Mouse (Mus musculus) thymus, postnatal 4 days (tissue): ENCODE data around the gene Il21r.
A peak's percentile ranks its signal among the peaks of the same experiment; 100 is the strongest.

Experiments
- DNase-seq: peaks from one replicate; pipeline ENCODE4 v3.0.0; 2021

Il21r gene

DNA sequence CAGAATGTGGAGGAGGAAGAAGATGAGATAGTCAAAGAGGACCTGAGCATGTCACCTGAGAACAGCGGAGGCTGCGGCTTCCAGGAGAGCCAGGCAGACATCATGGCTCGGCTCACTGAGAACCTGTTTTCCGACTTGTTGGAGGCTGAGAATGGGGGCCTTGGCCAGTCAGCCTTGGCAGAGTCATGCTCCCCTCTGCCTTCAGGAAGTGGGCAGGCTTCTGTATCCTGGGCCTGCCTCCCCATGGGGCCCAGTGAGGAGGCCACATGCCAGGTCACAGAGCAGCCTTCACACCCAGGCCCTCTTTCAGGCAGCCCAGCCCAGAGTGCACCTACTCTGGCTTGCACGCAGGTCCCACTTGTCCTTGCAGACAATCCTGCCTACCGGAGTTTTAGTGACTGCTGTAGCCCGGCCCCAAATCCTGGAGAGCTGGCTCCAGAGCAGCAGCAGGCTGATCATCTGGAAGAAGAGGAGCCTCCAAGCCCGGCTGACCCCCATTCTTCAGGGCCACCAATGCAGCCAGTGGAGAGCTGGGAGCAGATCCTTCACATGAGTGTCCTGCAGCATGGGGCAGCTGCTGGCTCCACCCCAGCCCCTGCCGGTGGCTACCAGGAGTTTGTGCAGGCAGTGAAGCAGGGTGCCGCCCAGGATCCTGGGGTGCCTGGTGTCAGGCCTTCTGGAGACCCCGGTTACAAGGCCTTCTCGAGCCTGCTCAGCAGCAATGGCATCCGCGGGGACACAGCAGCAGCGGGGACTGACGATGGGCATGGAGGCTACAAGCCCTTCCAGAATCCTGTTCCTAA is 27.3 kb upstream of the Il21r start:
- peak; percentile 21 for DNase-seq

GRCm38 (mm10) chr7:125576982-125577381 is 26.2 kb upstream of the Il21r start:
- no peak for DNase-seq

- peak; percentile 20 for DNase-seq
Observed at GRCm38 (mm10) chr7:125577486-125578088, 25.6 kb upstream of the Il21r start.

DNA sequence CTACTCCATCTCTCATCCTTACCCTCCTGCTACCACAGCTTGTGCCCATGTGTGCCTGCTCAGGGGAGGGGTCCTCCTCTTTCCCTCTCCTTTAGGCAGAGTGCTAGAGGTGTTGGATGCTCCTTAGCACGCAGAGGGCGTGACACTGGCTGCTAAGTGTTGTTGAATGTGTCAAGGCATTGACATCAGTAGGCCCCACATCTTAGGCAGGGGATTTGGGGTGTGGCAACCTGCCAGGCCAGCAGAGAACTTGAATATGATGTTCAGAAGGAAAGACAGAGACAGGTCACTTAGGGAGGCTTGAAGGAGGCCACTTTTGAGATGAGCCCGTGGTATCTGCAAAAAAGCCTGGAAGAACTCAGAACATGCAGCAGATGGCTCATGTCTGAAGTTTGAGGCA is 25.1 kb upstream of the Il21r start:
- DNase-seq = peak; percentile 26

- DNase-seq = peak; percentile 44
Observed at GRCm38 (mm10) chr7:125579545-125580219, 23.5 kb upstream of the Il21r start.

- no peak for DNase-seq
Observed at GRCm38 (mm10) chr7:125580220-125580549, 23.0 kb upstream of the Il21r start.

- DNase-seq = peak; percentile 67
Observed at GRCm38 (mm10) chr7:125580625-125581316, 22.5 kb upstream of the Il21r start.

DNA sequence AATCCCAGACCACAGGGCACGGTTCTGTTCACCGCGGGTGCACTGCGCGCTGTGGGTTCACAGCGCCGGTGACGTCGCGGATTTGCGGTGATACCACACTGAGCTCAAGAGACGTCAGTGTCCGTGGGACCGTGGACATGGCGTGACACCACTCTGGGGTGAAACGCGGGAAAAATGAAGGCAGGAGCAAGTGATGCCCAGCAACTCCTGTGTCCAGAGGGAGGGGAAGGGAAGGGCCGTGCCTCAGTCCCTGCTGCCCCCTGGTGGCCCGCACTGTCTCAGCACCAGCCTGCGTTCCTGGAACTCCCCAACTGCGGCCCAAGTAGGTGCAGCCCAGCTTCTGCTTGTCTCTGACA is 21.9 kb upstream of the Il21r start:
- DNase-seq = peak; percentile 95

GRCm38 (mm10) chr7:125583325-125584004 is 19.8 kb upstream of the Il21r start:
- peak; percentile 58 for DNase-seq

GRCm38 (mm10) chr7:125584005-125584369 is 19.2 kb upstream of the Il21r start:
- peak; percentile 67 for DNase-seq

- no peak for DNase-seq
Observed at GRCm38 (mm10) chr7:125586355-125586754, 16.9 kb upstream of the Il21r start.

DNA sequence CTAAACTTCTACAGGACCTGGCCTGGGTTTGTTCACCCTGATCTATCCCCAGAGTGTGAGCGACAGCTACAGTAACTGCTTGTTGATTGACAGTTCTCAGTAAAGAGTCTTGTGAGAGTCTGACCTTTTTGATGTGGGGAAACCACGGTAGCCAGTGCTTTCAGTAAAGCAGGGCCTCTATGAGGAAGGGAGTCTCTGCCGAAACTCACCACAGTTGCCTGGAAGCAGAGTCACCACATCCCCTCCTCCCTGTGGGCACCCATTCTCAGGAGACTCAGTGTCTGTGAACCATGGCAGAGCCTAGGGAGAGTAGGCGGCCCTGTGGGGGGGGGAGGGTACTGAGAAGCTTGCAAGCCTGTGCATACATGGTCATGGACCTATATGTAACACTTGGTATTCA is 14.5 kb upstream of the Il21r start:
- peak; percentile 66 for DNase-seq

GRCm38 (mm10) chr7:125589896-125590295 is 13.3 kb upstream of the Il21r start:
- DNase-seq = no peak

GRCm38 (mm10) chr7:125593831-125594230 is 9.4 kb upstream of the Il21r start:
- peak; percentile 71 for DNase-seq

- DNase-seq = no peak
Observed at GRCm38 (mm10) chr7:125596406-125596805, 6.8 kb upstream of the Il21r start.

DNA sequence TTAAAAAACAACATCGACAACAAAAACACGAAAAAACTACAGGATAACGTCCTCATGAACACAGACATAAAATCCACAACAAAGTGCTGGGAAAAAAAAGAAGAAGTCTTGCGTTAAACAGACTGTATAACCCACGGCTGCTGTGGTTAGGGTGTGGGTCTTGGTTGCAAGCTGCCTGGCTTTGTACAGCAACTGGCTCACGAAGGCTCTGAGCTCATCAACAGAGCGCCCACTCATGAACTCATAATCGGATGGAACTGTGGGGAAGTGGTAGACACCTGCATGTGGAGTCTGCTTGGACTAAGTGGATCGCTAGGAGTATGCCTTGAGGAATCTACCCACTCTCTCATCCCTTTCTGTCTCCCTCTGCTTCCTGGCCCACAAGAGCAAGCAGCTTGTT is 6.1 kb upstream of the Il21r start:
- no peak for DNase-seq

DNA sequence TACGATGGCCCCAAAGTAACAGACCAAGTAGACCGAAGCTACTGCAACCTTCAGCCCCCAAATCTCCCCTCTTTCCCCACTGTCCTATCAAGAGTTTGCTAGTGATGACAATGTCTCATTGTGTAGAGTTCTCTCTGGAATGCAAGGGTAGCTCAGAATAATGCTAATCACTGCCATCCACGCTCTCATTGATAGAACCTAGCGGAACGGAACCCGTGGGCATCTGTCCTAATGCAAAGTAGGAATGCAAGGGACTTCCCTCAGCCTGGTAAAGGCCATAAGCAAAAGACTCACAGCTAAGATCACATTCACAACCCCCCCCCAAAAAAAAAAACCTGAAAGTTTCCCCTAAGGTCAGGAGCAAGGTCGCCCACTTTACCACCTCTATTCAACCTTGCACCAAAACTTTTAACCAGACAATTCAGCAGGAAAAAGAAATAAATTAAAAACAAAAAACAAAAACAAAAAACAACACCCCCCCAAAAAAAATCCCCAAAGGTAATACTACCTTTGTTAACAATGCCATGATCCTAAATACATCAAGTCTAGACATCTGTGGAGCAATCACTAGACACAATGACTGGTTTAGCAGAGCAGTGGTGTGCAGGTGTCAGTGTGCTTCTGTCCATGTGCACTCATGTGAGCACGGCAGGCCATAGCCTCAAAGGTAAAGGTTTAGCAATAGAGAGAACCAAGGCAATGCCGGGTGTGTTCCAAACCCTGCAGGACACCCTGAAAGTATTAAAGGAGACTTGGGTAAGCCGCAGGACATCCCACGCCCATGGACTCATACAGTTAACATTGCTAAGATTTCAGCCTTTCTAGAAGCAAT is 5.5 kb upstream of the Il21r start:
- no peak for DNase-seq

- DNase-seq = no peak
Observed at GRCm38 (mm10) chr7:125599373-125599973, 3.8 kb upstream of the Il21r start.

DNA sequence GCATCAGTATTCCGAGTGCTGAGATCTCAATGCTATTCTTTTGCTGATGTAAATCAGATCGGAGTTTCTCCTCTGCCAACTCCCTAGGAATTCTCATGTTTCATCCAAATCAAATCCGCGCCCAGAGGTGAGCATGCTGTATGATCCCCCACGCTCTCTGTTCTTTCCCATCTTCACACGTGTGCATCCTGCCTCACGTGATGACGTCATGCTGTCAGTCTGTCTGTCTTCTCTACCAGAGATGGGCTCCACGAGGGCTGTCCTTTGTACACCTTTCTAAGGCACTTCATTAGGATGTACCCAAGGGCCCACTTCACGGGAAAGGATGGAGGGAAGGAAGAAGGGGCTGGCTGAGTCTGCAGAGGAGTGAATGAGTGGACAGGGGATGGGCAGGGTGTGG is 3.1 kb upstream of the Il21r start:
- no peak for DNase-seq

DNA sequence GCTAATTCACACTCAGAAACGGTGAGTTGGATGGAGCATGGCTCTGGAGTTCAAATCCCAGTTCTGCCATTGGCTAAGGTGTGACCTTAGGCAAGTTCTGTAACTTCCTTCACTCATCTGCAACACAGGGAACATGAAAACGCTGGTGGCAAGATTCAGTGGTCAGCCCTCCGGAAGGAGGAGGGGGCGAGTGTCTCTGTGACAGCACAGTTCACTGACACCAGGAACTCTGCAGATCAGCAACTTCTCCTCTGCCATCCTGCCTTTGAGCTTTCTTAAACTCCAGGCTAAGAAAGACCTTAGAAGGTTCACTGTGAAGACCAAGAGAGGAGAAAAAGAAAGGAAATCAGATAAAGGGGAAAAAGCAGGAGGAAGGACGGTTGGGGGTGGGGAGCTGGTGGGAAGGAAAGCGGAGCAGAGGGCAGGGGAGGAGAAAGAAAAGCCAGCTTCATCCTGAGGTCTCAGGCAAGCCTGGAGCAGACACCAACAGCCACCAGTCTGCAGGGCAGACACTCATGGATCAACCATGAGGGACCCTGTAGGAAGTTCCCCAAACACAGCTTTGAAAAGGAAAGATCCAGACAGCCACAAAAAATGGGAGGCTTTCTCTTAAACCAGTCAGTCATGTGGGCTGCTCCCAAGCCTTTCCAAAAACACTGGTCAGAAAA is 2.5 kb upstream of the Il21r start:
- no peak for DNase-seq

DNA sequence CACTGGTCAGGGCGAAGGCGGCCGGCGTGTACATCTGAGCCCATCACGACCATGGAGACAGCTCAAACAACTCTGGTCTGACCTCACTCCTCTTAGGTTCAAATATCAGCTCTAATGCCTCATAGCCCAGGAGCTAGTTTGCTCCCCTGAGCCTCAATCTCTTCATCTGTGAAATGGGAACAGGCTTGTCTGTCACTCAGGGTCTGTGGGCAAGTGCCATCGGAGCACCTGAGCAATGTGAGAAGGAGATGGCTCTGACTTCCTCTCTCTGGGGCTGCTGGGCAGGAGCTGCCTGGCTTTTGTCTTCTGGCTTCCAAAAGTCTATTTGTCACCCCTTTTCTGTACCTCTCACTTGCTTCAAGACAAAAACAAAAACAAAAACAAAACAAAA is 2.0 kb upstream of the Il21r start:
- no peak for DNase-seq
